Mouse (Mus musculus) gastrocnemius, postnatal 25 days (tissue): ENCODE data around the gene Calu. TPM values are rescaled to one million over a fixed set of nuclear protein-coding genes. Genes with fewer than 3 reads are reported as not detected.
"Not testable (repeated sequence)": the region's sequence is repeated elsewhere in the genome, so short reads cannot be mapped to it uniquely, and the experiment has no call there.

Source experiments
- DNase-seq: peaks from one replicate; pipeline ENCODE4 v3.0.0; 2022
- long read RNA-seq, 2 experiments: library from polyadenylated mRNA; stranded (forward); transcript quantifications; one replicate each; pipeline ENCODE4 v2.0.0; 2021
- total RNA-seq, 2 experiments: library from RNA; stranded (reverse); gene quantifications; 1 replicate in 1 of 2; 2 replicates in 1 of 2; pipeline ENCODE4 v1.2.3; 2021

Calu gene
- total RNA-seq: 100 to 1,000 TPM in 1 of 2 experiments, 10 to 100 TPM in 1; 99.7 to 108 TPM
- long read RNA-seq, experiment 1, transcript Calu-202 (7 exons, 2,670 nt): major isoform, 15 of 49 reads
- long read RNA-seq, experiment 1, transcript Calu-201 (7 exons, 3,229 nt): minor isoform, 5 of 49 reads
- long read RNA-seq, experiment 1, partial matches to known transcripts: 3 of 49 reads
- long read RNA-seq, experiment 1, other reads (novel, unspliced or antisense): 26 of 49 reads
- long read RNA-seq, experiment 2, transcript Calu-201 (7 exons, 3,229 nt): minor isoform, 20 of 75 reads
- long read RNA-seq, experiment 2, transcript Calu-202 (7 exons, 2,670 nt): major isoform, 34 of 75 reads
- long read RNA-seq, experiment 2, partial matches to known transcripts: 9 of 75 reads
- long read RNA-seq, experiment 2, other reads (novel, unspliced or antisense): 12 of 75 reads

- peak; percentile 99 for DNase-seq
Observed at GRCm38 (mm10) chr6:29347665-29348370, at the start of gene Calu. Gene Calu, plus strand, starts transcription at chr6:29348069.

- DNase-seq: no peak
Observed at GRCm38 (mm10) chr6:29299112-29299511, 48.8 kb upstream of the Calu start.

- no peak for DNase-seq
Observed at GRCm38 (mm10) chr6:29303251-29303650, 44.6 kb upstream of the Calu start.

- no peak for DNase-seq
Observed at GRCm38 (mm10) chr6:29303726-29304125, 44.1 kb upstream of the Calu start.

GRCm38 (mm10) chr6:29305462-29305861 is 42.4 kb upstream of the Calu start:
- DNase-seq: no peak

GRCm38 (mm10) chr6:29308846-29309605 is 38.8 kb upstream of the Calu start:
- no peak for DNase-seq

- DNase-seq: no peak
Observed at GRCm38 (mm10) chr6:29313690-29314202, 34.1 kb upstream of the Calu start.

GRCm38 (mm10) chr6:29317286-29317685 is 30.6 kb upstream of the Calu start:
- no peak for DNase-seq

GRCm38 (mm10) chr6:29317941-29318340 is 29.9 kb upstream of the Calu start:
- DNase-seq: no peak

GRCm38 (mm10) chr6:29318879-29319278 is 29.0 kb upstream of the Calu start, which contains the start of gene Fam71f1:
Gene Fam71f1, plus strand, starts transcription at chr6:29319140.
- peak; percentile 8 for DNase-seq

GRCm38 (mm10) chr6:29321586-29321985 is 26.3 kb upstream of the Calu start:
- no peak for DNase-seq

GRCm38 (mm10) chr6:29322147-29322546 is 25.7 kb upstream of the Calu start:
- no peak for DNase-seq

- DNase-seq: no peak
Observed at GRCm38 (mm10) chr6:29322735-29323134, 25.1 kb upstream of the Calu start.

- no peak for DNase-seq
Observed at GRCm38 (mm10) chr6:29326961-29327360, 20.9 kb upstream of the Calu start.

GRCm38 (mm10) chr6:29329514-29329913 is 18.4 kb upstream of the Calu start:
- no peak for DNase-seq

- not testable (repeated sequence) for DNase-seq
Observed at GRCm38 (mm10) chr6:29346512-29346911, 1.4 kb upstream of the Calu start.

GRCm38 (mm10) chr6:29347189-29347588 is 680 bp upstream of the Calu start:
- no peak for DNase-seq

- no peak for DNase-seq
Observed at GRCm38 (mm10) chr6:29348371-29348724, 479 bp downstream of the Calu start.

- no peak for DNase-seq
Observed at GRCm38 (mm10) chr6:29351613-29352012, 3.7 kb downstream of the Calu start.

- DNase-seq: no peak
Observed at GRCm38 (mm10) chr6:29352816-29353215, 4.9 kb downstream of the Calu start.

GRCm38 (mm10) chr6:29359386-29359785 is 11.5 kb downstream of the Calu start:
- DNase-seq: peak; percentile 50

- no peak for DNase-seq
Observed at GRCm38 (mm10) chr6:29360211-29360610, 12.3 kb downstream of the Calu start.
